Mouse (Mus musculus) heart, embryonic 11.5 days (tissue): ENCODE data around the gene Shkbp1. TPM values are rescaled to one million over a fixed set of nuclear protein-coding genes. Genes with fewer than 3 reads are reported as not detected.

Experiments used
- ATAC-seq: fragments of 200-750 bp; cut with Nextera tagmentation; replicated peaks from 2 replicates; pipeline ENCODE4 v1.8.0; 2017; ENCODE audit warnings: moderate library complexity; ENCODE audit not compliant: insufficient number of reproducible peaks, low FRiP score, low TSS enrichment
- H3K27ac ChIP-seq: fragments of 300-500 bp; sonication (generic); 2 replicates; pipeline ENCODE4 v1.5.1; 2014; ENCODE audit warnings: mild to moderate bottlenecking, low read depth, low read length
- H3K27me3 ChIP-seq: fragments of 300-500 bp; sonication (generic); 2 replicates; pipeline ENCODE4 v1.6.1; 2014; ENCODE audit warnings: mild to moderate bottlenecking, low read length, mixed read lengths; ENCODE audit not compliant: control insufficient read depth, insufficient read depth
- H3K36me3 ChIP-seq: fragments of 300-500 bp; sonication (generic); 2 replicates; pipeline ENCODE4 v1.6.1; 2014; ENCODE audit warnings: mild to moderate bottlenecking, low read length, moderate library complexity, mixed read lengths; ENCODE audit not compliant: control insufficient read depth, insufficient read depth
- H3K4me1 ChIP-seq: fragments of 300-500 bp; sonication (generic); 2 replicates; pipeline ENCODE4 v1.6.1; 2014; ENCODE audit warnings: low read length; ENCODE audit not compliant: control insufficient read depth, insufficient read depth
- H3K4me2 ChIP-seq: fragments of 300-500 bp; sonication (generic); 2 replicates; pipeline ENCODE4 v1.6.1; 2014; ENCODE audit warnings: mild to moderate bottlenecking, moderate library complexity
- H3K4me3 ChIP-seq: fragments of 300-500 bp; sonication (generic); 2 replicates; pipeline ENCODE4 v1.5.1; 2014; ENCODE audit warnings: low read depth, low read length
- H3K9ac ChIP-seq: fragments of 300-500 bp; sonication (generic); 2 replicates; pipeline ENCODE4 v1.6.1; 2014; ENCODE audit warnings: mild to moderate bottlenecking, low read depth, low read length, moderate library complexity
- H3K9me3 ChIP-seq: fragments of 300-500 bp; sonication (generic); replicated peaks from 2 replicates; pipeline ENCODE4 v1.6.1; 2016; ENCODE audit warnings: low read length; ENCODE audit not compliant: control insufficient read depth
- WGBS: fragments of 180-500 bp; shearing (Covaris S2); extraction: QIAGEN DNeasy Blood & Tissue Kit; methylation state at CpG from one replicate; pipeline ENCODE4 v1.1.7; 2014; ENCODE audit not compliant: insufficient replicate concordance; 5-methylcytosine and 5-hydroxymethylcytosine counted together
- polyA plus RNA-seq: library from polyadenylated mRNA; unstranded; fragments of >200 nt; fragmentation: Nextera tagmentation; extraction: Ambion mirVana; gene quantifications from 2 replicates; pipeline ENCODE4 v1.2.1, GENCODE M21; 2014

The Shkbp1 gene
- polyA plus RNA-seq, 1 experiment from 2014 or later = 34.1 TPM

- no peaks in the 10 kb centered on the region for H3K36me3 ChIP-seq
- peaks cover 21% of the 10 kb centered on the region for H3K27me3 ChIP-seq
- H3K9me3 ChIP-seq = no peaks in the 10 kb centered on the region
- no peak overlapping the region for H3K4me3 ChIP-seq
- no peak overlapping the region for H3K27ac ChIP-seq
- peaks cover 6% of the 10 kb centered on the region; the same call in 1 of the 2 replicates for H3K4me1 ChIP-seq
- WGBS = 78% methylated on average over 9 of the region's 9 CpGs
- H3K4me2 ChIP-seq = no peak overlapping the region
- no peak overlapping the region for H3K9ac ChIP-seq
- no peak for ATAC-seq
Observed at GRCm38 (mm10) chr7:27359706-27360358, 4.0 kb upstream of the Shkbp1 start.

- Histone ChIP-seq H3K27me3 (peaks cover 14% of the 10 kb centered on the region), H3K9me3 (no peaks in the 10 kb centered on the region), H3K27ac (no peak overlapping the region), H3K4me3 (no peak overlapping the region), H3K4me1 (peaks cover 4% of the 10 kb centered on the region; the same call in 1 of the 2 replicates), H3K9ac (no peak overlapping the region), H3K36me3 (no peaks in the 10 kb centered on the region), H3K4me2 (no peak overlapping the region)
- no peak for ATAC-seq
- 72% methylated on average over 2 of the region's 2 CpGs for WGBS
Observed at GRCm38 (mm10) chr7:27359162-27359561, 3.3 kb upstream of the Shkbp1 start.

GRCm38 (mm10) chr7:27357595-27357978, 1.8 kb upstream of the Shkbp1 start:
- Histone ChIP-seq H3K27ac (peak overlapping the region; percentile 79), H3K4me2 (peak overlapping the region; percentile 80), H3K36me3 (no peaks in the 10 kb centered on the region), H3K27me3 (no peaks in the 10 kb centered on the region), H3K4me3 (peak overlapping the region; percentile 56), H3K9me3 (no peaks in the 10 kb centered on the region), H3K4me1 (0 out of 2 replicates have a peak, but pooled peaks cover 2% of the 10 kb centered on the region), H3K9ac (peak overlapping the region; percentile 68; the same call in 1 of the 2 replicates)
- ATAC-seq = no peak
- 14% methylated on average over 3 of the region's 3 CpGs for WGBS

- peak within 1 kb of the TSS; percentile 80 for H3K4me2 ChIP-seq
- H3K36me3 ChIP-seq = no peaks in the 10 kb centered on the region
- H3K9ac ChIP-seq = peak within 1 kb of the TSS; percentile 68
- H3K4me3 ChIP-seq = peak within 1 kb of the TSS; percentile 56
- H3K27me3 ChIP-seq = no peaks in the 10 kb centered on the region
- H3K27ac ChIP-seq = peak within 1 kb of the TSS; percentile 79
- WGBS = under 1% methylated on average over 27 of the region's 27 CpGs
- 0 out of 2 replicates have a peak, but pooled peaks cover 2% of the 10 kb centered on the region for H3K4me1 ChIP-seq
- ATAC-seq = no peak
- H3K9me3 ChIP-seq = no peaks in the 10 kb centered on the region
Observed at GRCm38 (mm10) chr7:27356861-27357594, 1.2 kb upstream of the Shkbp1 start, which contains the start of gene Gm20479. Gene Gm20479, minus strand, starts transcription at chr7:27357419.

GRCm38 (mm10) chr7:27356248-27356647, 429 bp upstream of the Shkbp1 start:
- ATAC-seq = peak; percentile 43
- Histone ChIP-seq H3K27ac (peak overlapping the region; percentile 79), H3K4me3 (peak overlapping the region; percentile 56), H3K9me3 (no peaks in the 10 kb centered on the region), H3K4me2 (peak overlapping the region; percentile 80), H3K27me3 (no peaks in the 10 kb centered on the region), H3K36me3 (no peaks in the 10 kb centered on the region), H3K9ac (peak overlapping the region; percentile 68), H3K4me1 (0 out of 2 replicates have a peak, but pooled peaks cover 2% of the 10 kb centered on the region)
- WGBS = 1% methylated on average over 16 of the region's 16 CpGs

GRCm38 (mm10) chr7:27355261-27355660, 558 bp downstream of the Shkbp1 start:
- no peak overlapping the region for H3K27ac ChIP-seq
- H3K4me2 ChIP-seq = peak overlapping the region; percentile 80
- no peaks in the 10 kb centered on the region for H3K9me3 ChIP-seq
- peak overlapping the region; percentile 59 for H3K9ac ChIP-seq
- peak overlapping the region; percentile 56 for H3K4me3 ChIP-seq
- H3K27me3 ChIP-seq = no peaks in the 10 kb centered on the region
- WGBS = 6% methylated on average over 14 of the region's 14 CpGs
- peaks cover 3% of the 10 kb centered on the region for H3K36me3 ChIP-seq
- no peak for ATAC-seq
- 0 out of 2 replicates have a peak, but pooled peaks cover 2% of the 10 kb centered on the region for H3K4me1 ChIP-seq

GRCm38 (mm10) chr7:27354783-27355182, 1.0 kb downstream of the Shkbp1 start:
- H3K27ac ChIP-seq = no peak overlapping the region
- 0 out of 2 replicates have a peak, but pooled peaks cover 2% of the 10 kb centered on the region for H3K4me1 ChIP-seq
- no peaks in the 10 kb centered on the region for H3K9me3 ChIP-seq
- no peak for ATAC-seq
- WGBS = 34% methylated on average over 4 of the region's 4 CpGs
- H3K36me3 ChIP-seq = peaks cover 3% of the 10 kb centered on the region
- peak overlapping the region; percentile 56 for H3K4me3 ChIP-seq
- no peaks in the 10 kb centered on the region for H3K27me3 ChIP-seq
- H3K4me2 ChIP-seq = peak overlapping the region; percentile 80
- H3K9ac ChIP-seq = no peak overlapping the region

- H3K9ac ChIP-seq = no peak overlapping the region
- H3K4me1 ChIP-seq = 0 out of 2 replicates have a peak, but pooled peaks cover 2% of the 10 kb centered on the region
- no peak overlapping the region for H3K27ac ChIP-seq
- H3K27me3 ChIP-seq = no peaks in the 10 kb centered on the region
- peak overlapping the region; percentile 80 for H3K4me2 ChIP-seq
- H3K36me3 ChIP-seq = peaks cover 3% of the 10 kb centered on the region
- peak overlapping the region; percentile 56; the same call in 1 of the 2 replicates for H3K4me3 ChIP-seq
- ATAC-seq = no peak
- 27% methylated on average over 6 of the region's 6 CpGs for WGBS
- no peaks in the 10 kb centered on the region for H3K9me3 ChIP-seq
Observed at GRCm38 (mm10) chr7:27354144-27354543, 1.7 kb downstream of the Shkbp1 start.
